Mouse (Mus musculus) intestine, embryonic 16.5 days (tissue): ENCODE results near the gene Zfhx3. TPM values are rescaled to one million over a fixed set of nuclear protein-coding genes. Genes with fewer than 3 reads are reported as not detected.

ENCODE experiments used
- ATAC-seq: fragments of 200-750 bp; cut with Nextera tagmentation; 2 replicates; pipeline ENCODE4 v1.8.0; 2017; ENCODE audit warnings: moderate TSS enrichment, moderate library complexity
- H3K27ac ChIP-seq: fragments of 300-500 bp; sonication (generic); 2 replicates; pipeline ENCODE4 v1.5.1; 2014; ENCODE audit warnings: mild to moderate bottlenecking, low read length
- H3K27me3 ChIP-seq: fragments of 300-500 bp; sonication (generic); replicated peaks from 2 replicates; pipeline ENCODE4 v1.6.1; 2014; ENCODE audit warnings: low read length, control low read depth, mixed read lengths; ENCODE audit not compliant: control insufficient read depth, insufficient read depth
- H3K36me3 ChIP-seq: fragments of 300-500 bp; sonication (generic); 2 replicates; pipeline ENCODE4 v1.6.1; 2014; ENCODE audit warnings: low read length, control low read depth; ENCODE audit not compliant: control insufficient read depth, insufficient read depth
- H3K4me1 ChIP-seq: fragments of 300-500 bp; sonication (generic); 2 replicates; pipeline ENCODE4 v1.6.1; 2014; ENCODE audit warnings: low read length, control low read depth, mixed read lengths; ENCODE audit not compliant: control insufficient read depth, insufficient read depth
- H3K4me2 ChIP-seq: fragments of 300-500 bp; sonication (generic); 2 replicates; pipeline ENCODE4 v1.6.1; 2014; ENCODE audit warnings: low read depth, low read length, control low read depth
- H3K4me3 ChIP-seq: fragments of 300-500 bp; sonication (generic); 2 replicates; pipeline ENCODE4 v1.5.1; 2014; ENCODE audit warnings: mild to moderate bottlenecking, low read length
- H3K9ac ChIP-seq: fragments of 300-500 bp; sonication (generic); 2 replicates; pipeline ENCODE4 v1.6.1; 2014; ENCODE audit warnings: low read depth, low read length
- H3K9me3 ChIP-seq: fragments of 300-500 bp; sonication (generic); 2 replicates; pipeline ENCODE4 v1.6.1; 2016; ENCODE audit warnings: low read length, control low read depth; ENCODE audit not compliant: control insufficient read depth
- WGBS: fragments of 180-500 bp; shearing (Covaris S2); extraction: QIAGEN DNeasy Blood & Tissue Kit; methylation state at CpG from one replicate; pipeline ENCODE4 v1.1.7; 2014; 5-methylcytosine and 5-hydroxymethylcytosine counted together
- polyA plus RNA-seq: library from polyadenylated mRNA; unstranded; fragments of >200 nt; fragmentation: Nextera tagmentation; extraction: Ambion mirVana; gene quantifications from 2 replicates; pipeline ENCODE4 v1.2.1, GENCODE M21; 2015

The Zfhx3 gene
- polyA plus RNA-seq, 1 experiment from 2014 or later: 6.1 TPM

DNA sequence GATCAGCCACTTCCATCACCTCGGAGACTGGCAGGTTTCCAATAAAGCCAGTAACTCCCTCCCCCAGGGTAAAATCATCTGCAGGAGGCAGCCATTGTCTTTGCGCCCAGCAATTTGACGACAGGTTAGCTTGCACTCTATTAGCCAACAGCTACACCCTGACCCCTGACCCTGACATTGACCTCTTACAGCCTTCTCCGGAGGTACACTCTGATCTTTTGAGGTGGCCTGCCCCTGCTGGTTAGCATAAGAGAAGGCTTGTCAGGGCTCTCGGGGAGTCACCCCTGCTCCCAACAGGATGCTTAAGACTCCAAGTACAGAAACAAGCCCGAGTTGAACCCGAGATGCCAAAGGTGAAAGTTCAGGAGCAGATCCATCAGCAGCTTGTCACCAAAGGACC, 678.9 kb downstream of the Zfhx3 start:
- Histone ChIP-seq H3K4me1 (no peaks in the 10 kb centered on the region), H3K27me3 (no peaks in the 10 kb centered on the region), H3K9me3 (no peaks in the 10 kb centered on the region), H3K36me3 (no peaks in the 10 kb centered on the region), H3K27ac (no peak overlapping the region), H3K9ac (no peak overlapping the region), H3K4me2 (no peak overlapping the region), H3K4me3 (no peak overlapping the region)
- ATAC-seq: no peak
- 45% methylated on average over 7 of the region's 7 CpGs for WGBS

DNA sequence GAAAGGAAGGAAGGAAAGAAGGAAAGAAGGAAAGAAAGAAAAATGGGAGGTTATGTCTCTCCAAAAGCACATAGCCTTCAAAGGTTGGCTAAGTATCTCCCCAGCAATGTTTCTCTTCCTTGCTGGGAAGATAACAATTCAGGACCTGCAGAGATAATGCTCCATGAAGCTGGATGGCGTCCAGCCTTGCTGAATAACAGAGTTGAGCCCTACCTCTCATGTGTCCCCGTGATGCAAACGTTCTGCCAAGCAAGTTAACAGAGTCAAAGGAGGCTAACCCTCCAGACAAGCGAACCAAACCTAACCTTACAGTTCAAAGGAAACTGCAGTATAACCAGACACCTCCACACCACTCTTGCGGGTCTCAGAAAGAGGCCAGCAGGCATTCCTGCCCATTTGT, 681.2 kb downstream of the Zfhx3 start:
- no peak overlapping the region for H3K4me2 ChIP-seq
- no peak overlapping the region for H3K4me3 ChIP-seq
- no peak overlapping the region for H3K9ac ChIP-seq
- no peak for ATAC-seq
- H3K27ac ChIP-seq: no peak overlapping the region
- H3K36me3 ChIP-seq: no peaks in the 10 kb centered on the region
- H3K27me3 ChIP-seq: no peaks in the 10 kb centered on the region
- no peaks in the 10 kb centered on the region for H3K4me1 ChIP-seq
- H3K9me3 ChIP-seq: no peaks in the 10 kb centered on the region
- WGBS: 51% methylated on average over 5 of the region's 5 CpGs

DNA sequence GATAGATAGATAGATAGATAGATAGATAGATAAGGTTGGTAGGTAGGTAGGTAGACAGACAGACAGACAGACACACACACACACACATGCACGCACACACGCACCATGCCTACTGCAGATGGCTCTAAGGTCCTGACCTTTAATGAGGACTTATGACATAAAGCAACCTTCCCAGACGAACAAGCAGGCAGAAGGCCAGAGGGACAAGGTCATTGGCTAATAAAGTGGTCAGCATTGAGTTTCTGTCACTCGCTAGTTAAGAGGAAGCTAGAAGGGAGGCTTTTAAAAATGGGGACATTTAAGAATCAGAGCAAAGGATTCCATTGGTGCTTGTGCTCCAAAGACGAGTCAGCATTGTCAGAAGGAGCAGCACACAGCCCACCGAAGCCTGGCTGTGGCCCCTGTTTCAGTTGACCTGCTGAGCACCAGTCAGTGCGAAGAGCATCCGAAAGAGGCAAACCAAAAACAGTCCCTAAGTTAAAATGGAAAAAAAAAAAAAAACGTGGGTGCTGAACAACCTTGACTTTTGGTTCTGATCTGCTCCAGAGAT, 683.2 kb downstream of the Zfhx3 start:
- no peak for ATAC-seq
- H3K36me3 ChIP-seq: no peaks in the 10 kb centered on the region
- no peak overlapping the region for H3K4me2 ChIP-seq
- no peak overlapping the region for H3K9ac ChIP-seq
- H3K27me3 ChIP-seq: no peaks in the 10 kb centered on the region
- no peaks in the 10 kb centered on the region for H3K9me3 ChIP-seq
- H3K4me1 ChIP-seq: no peaks in the 10 kb centered on the region
- WGBS: 84% methylated on average over 9 of the region's 9 CpGs
- H3K27ac ChIP-seq: no peak overlapping the region
- H3K4me3 ChIP-seq: no peak overlapping the region

DNA sequence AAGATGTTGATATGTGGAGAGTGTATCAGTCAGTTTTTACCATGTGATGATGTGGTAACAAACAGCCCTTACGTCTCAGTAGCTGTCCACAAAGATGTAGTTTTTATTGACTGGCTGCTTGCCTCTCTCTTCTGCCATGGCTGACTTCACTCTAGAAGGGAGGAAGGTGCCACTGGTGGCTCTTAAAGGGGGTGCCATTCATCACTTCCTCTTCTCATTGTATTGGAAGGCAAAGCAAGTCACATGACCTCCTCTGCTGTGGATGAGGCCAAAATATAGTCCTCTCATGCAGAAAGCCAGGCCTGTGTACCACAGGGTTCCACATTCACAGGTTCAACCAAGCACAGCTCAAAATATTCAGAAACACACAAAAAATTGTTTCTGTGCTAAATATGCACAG, 688.6 kb downstream of the Zfhx3 start:
- Histone ChIP-seq H3K9ac (no peak overlapping the region), H3K36me3 (no peaks in the 10 kb centered on the region), H3K4me1 (no peaks in the 10 kb centered on the region), H3K9me3 (no peaks in the 10 kb centered on the region), H3K4me2 (no peak overlapping the region), H3K4me3 (no peak overlapping the region), H3K27ac (no peak overlapping the region), H3K27me3 (no peaks in the 10 kb centered on the region)
- WGBS: 95% methylated on average over 1 of the region's 1 CpGs
- no peak for ATAC-seq

DNA sequence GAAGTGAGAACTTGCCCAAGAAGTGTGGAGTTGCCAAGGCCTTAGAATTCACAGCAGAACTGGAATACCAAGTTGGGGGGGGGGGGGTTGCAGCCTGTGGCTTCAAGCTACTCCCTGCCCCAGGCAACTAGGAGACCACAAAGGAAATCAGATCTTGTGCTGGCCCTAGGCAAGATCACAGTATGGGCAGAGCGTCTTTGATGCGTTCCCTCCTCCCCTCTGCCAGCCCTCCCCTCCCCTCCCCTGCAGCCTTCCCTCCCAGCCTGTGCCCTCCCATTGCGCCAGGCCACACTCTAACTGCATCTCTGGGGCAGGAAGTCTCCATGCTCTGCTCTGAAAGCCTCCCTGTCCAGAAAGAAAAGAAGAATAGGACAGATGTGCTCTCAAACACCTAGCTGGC, 691.8 kb downstream of the Zfhx3 start:
- H3K4me3 ChIP-seq: no peak overlapping the region
- H3K9ac ChIP-seq: no peak overlapping the region
- no peaks in the 10 kb centered on the region for H3K9me3 ChIP-seq
- ATAC-seq: no peak
- no peaks in the 10 kb centered on the region for H3K36me3 ChIP-seq
- WGBS: 53% methylated on average over 3 of the region's 3 CpGs
- no peak overlapping the region for H3K27ac ChIP-seq
- no peaks in the 10 kb centered on the region for H3K27me3 ChIP-seq
- H3K4me1 ChIP-seq: no peaks in the 10 kb centered on the region
- no peak overlapping the region for H3K4me2 ChIP-seq

DNA sequence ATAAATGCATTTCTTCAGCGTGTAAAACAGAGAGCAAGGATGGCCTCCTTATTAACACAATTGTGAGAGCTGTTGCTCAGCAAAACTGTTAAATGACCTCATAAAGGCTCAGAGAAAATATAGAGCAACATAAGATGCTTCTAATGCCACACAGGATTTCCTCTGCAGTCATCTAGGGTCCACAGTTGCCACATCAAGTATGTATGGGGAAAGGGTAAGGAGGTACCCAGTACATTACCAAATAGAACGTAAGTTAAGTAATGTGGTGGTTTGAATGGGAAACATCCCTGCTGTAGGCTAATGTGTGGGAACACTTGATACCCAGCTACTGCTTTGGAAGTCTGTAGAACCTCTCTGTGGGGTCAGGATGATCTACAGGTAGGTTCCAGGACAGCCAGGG, 695.4 kb downstream of the Zfhx3 start:
- Histone ChIP-seq H3K4me1 (no peaks in the 10 kb centered on the region), H3K4me3 (no peak overlapping the region), H3K27me3 (no peaks in the 10 kb centered on the region), H3K9me3 (no peaks in the 10 kb centered on the region), H3K27ac (no peak overlapping the region), H3K4me2 (no peak overlapping the region), H3K9ac (no peak overlapping the region), H3K36me3 (no peaks in the 10 kb centered on the region)
- WGBS: 88% methylated on average over 2 of the region's 2 CpGs
- ATAC-seq: no peak

DNA sequence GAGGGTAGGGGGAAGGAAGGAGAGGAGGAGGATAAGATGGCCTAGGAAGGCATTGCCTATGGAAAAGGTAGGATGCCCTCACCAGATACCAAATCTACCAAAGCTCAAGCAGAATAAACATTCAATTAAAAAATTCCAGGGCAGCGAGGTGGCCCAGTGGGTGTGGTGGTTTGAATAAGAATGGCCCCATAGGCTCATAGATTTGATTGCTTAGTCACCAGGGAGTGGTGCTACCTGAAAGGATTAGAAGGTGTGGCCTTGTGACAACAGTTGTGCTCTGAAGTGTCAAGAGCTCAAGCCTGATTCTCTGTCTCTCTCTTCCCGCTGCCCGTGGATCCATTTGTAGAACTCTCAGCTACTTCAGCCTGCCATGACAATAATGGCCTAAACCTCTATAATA, 703.2 kb downstream of the Zfhx3 start:
- H3K27me3 ChIP-seq: no peaks in the 10 kb centered on the region
- WGBS: 72% methylated on average over 3 of the region's 3 CpGs
- H3K36me3 ChIP-seq: no peaks in the 10 kb centered on the region
- no peak overlapping the region for H3K27ac ChIP-seq
- no peaks in the 10 kb centered on the region for H3K9me3 ChIP-seq
- H3K9ac ChIP-seq: no peak overlapping the region
- no peak for ATAC-seq
- H3K4me3 ChIP-seq: no peak overlapping the region
- H3K4me1 ChIP-seq: peaks cover 4% of the 10 kb centered on the region; the same call in 1 of the 2 replicates
- H3K4me2 ChIP-seq: no peak overlapping the region

DNA sequence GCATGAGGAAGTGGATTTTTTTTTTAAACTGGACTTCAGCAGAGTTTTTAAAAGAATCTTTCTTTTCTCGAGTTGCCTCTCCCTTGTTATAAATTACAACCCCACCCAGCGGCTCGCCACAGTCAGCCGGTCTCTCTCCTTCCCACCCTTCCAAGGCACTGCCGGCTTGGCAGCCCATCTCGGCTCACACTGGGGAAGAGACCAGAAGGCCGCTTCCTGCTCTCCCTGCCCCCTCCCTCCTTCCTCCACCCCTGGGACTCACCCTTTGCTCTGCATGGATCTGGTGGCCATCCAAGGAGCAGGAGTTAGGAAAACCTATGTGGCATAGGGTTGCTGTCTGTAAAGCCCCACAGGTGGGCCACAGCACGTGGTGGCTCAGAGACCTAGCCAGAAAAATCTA, 705.1 kb downstream of the Zfhx3 start:
- Histone ChIP-seq H3K4me2 (no peak overlapping the region), H3K27ac (no peak overlapping the region), H3K27me3 (no peaks in the 10 kb centered on the region), H3K4me3 (no peak overlapping the region), H3K9me3 (no peaks in the 10 kb centered on the region), H3K9ac (no peak overlapping the region), H3K36me3 (no peaks in the 10 kb centered on the region), H3K4me1 (peaks cover 4% of the 10 kb centered on the region; the same call in 1 of the 2 replicates)
- 15% methylated on average over 8 of the region's 8 CpGs for WGBS
- peak; percentile 74; the same call in 1 of the 2 replicates for ATAC-seq

DNA sequence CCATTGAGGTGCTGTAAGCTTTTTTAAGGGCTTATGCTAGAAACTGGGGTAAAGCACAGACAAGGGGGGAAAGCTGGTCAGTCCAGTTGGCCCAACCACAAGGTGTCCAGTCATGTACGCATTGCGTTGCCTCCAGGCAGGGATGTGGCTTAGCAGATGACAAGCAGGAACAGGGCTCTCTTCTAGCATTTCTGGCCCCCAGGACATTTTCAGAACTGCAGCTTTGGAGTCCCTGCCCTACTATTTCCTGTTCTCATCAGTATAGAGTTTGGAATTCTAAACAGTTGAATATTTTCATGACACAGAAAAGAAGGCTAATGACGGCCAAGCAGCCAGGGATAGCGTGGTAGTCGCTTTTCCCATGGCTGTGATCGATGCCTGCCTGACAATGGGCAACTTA, 706.5 kb downstream of the Zfhx3 start:
- H3K9ac ChIP-seq: no peak overlapping the region
- H3K4me1 ChIP-seq: peaks cover 4% of the 10 kb centered on the region; the same call in 1 of the 2 replicates
- no peaks in the 10 kb centered on the region for H3K9me3 ChIP-seq
- 85% methylated on average over 6 of the region's 6 CpGs for WGBS
- no peak overlapping the region for H3K27ac ChIP-seq
- H3K27me3 ChIP-seq: no peaks in the 10 kb centered on the region
- ATAC-seq: no peak
- no peak overlapping the region for H3K4me3 ChIP-seq
- H3K36me3 ChIP-seq: no peaks in the 10 kb centered on the region
- no peak overlapping the region for H3K4me2 ChIP-seq

DNA sequence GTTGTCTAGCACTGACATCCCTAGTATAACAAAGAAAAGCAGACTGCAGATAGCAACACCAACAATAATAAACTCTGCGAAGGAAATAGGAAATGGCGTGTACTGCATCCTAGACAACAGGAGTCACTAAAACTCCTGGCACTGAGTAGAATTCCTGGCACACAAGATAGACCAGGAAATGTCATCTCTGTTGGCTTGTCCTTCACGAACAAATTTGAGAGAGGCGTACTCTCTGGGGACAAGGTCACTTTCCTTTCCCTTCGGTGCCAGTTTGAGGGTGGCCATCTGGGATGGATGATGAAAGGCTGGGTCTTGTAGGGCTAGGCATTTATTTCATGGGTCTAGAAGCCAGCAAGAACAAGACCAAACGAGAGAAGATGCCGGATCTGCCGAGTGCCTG, 708.4 kb downstream of the Zfhx3 start:
- ATAC-seq: no peak
- H3K4me1 ChIP-seq: peaks cover 4% of the 10 kb centered on the region; the same call in 1 of the 2 replicates
- H3K4me2 ChIP-seq: no peak overlapping the region
- WGBS: 87% methylated on average over 8 of the region's 8 CpGs
- H3K9ac ChIP-seq: no peak overlapping the region
- H3K9me3 ChIP-seq: no peaks in the 10 kb centered on the region
- H3K27ac ChIP-seq: no peak overlapping the region
- H3K4me3 ChIP-seq: no peak overlapping the region
- H3K27me3 ChIP-seq: no peaks in the 10 kb centered on the region
- H3K36me3 ChIP-seq: no peaks in the 10 kb centered on the region
